Mouse (Mus musculus) embryonic facial prominence, embryonic 11.5 days (tissue): ENCODE data around the gene Krt84. TPM values are rescaled to one million over a fixed set of nuclear protein-coding genes. Genes with fewer than 3 reads are reported as not detected.

Source experiments
- ATAC-seq: fragments of 200-750 bp; cut with Nextera tagmentation; replicated peaks from 2 replicates; pipeline ENCODE4 v1.8.0; 2017; ENCODE audit warnings: low read depth; ENCODE audit not compliant: insufficient number of reproducible peaks, low FRiP score, low TSS enrichment
- DNase-seq: peaks from one replicate; pipeline ENCODE4 v3.0.0-alpha.2; 2015; ENCODE audit warnings: low spot score
- H3K27ac ChIP-seq: fragments of 300-500 bp; sonication (generic); replicated peaks from 2 replicates; pipeline ENCODE4 v1.5.1; 2014; ENCODE audit warnings: mild to moderate bottlenecking, low read depth, low read length, control low read depth
- H3K27me3 ChIP-seq: fragments of 300-500 bp; sonication (generic); 2 replicates; pipeline ENCODE4 v1.6.1; 2014; ENCODE audit warnings: mild to moderate bottlenecking, low read length, moderate library complexity, mixed read lengths; ENCODE audit not compliant: control insufficient read depth, insufficient read depth
- H3K36me3 ChIP-seq: fragments of 300-500 bp; sonication (generic); replicated peaks from 2 replicates; pipeline ENCODE4 v1.6.1; 2014; ENCODE audit warnings: low read depth, mild to moderate bottlenecking, low read length, moderate library complexity, mixed read lengths; ENCODE audit not compliant: control insufficient read depth, insufficient read depth
- H3K4me1 ChIP-seq: fragments of 300-500 bp; sonication (generic); 2 replicates; pipeline ENCODE4 v1.6.1; 2014; ENCODE audit warnings: low read length, mixed read lengths; ENCODE audit not compliant: control insufficient read depth, insufficient read depth
- H3K4me2 ChIP-seq: fragments of 300-500 bp; sonication (generic); 2 replicates; pipeline ENCODE4 v1.6.1; 2014; ENCODE audit warnings: low read depth, mild to moderate bottlenecking, control low read depth, low read length, moderate library complexity
- H3K4me3 ChIP-seq: fragments of 300-500 bp; sonication (generic); 2 replicates; pipeline ENCODE4 v1.5.1; 2014; ENCODE audit warnings: low read depth, low read length, control low read depth
- H3K9ac ChIP-seq: fragments of 300-500 bp; sonication (generic); replicated peaks from 2 replicates; pipeline ENCODE4 v1.6.1; 2014; ENCODE audit warnings: mild to moderate bottlenecking, control low read depth, low read length
- H3K9me3 ChIP-seq: fragments of 300-500 bp; sonication (generic); replicated peaks from 2 replicates; pipeline ENCODE4 v1.6.1; 2016; ENCODE audit warnings: mild to moderate bottlenecking, low read length, inconsistent platforms, mixed read lengths; ENCODE audit not compliant: control insufficient read depth
- WGBS: fragments of 180-500 bp; shearing (Covaris S2); extraction: QIAGEN DNeasy Blood & Tissue Kit; methylation state at CpG from one replicate; pipeline ENCODE4 v1.1.7; 2014; 5-methylcytosine and 5-hydroxymethylcytosine counted together
- polyA plus RNA-seq: library from polyadenylated mRNA; unstranded; fragments of >200 nt; fragmentation: Nextera tagmentation; extraction: Ambion mirVana; gene quantifications from 2 replicates; pipeline ENCODE4 v1.2.1, GENCODE M21; 2014

The Krt84 gene
- polyA plus RNA-seq, 1 experiment from 2014 or later = not detected

- 89% methylated on average over 8 of the region's 8 CpGs for WGBS
- H3K9ac ChIP-seq = no peak overlapping the region
- H3K4me2 ChIP-seq = no peak overlapping the region
- no peak for DNase-seq
- H3K4me1 ChIP-seq = no peaks in the 10 kb centered on the region
- H3K9me3 ChIP-seq = no peaks in the 10 kb centered on the region
- ATAC-seq = no peak
- H3K36me3 ChIP-seq = no peaks in the 10 kb centered on the region
- no peaks in the 10 kb centered on the region for H3K27me3 ChIP-seq
- H3K27ac ChIP-seq = no peak overlapping the region
- no peak overlapping the region for H3K4me3 ChIP-seq
Observed at GRCm38 (mm10) chr15:101552188-101552587, 19.6 kb upstream of the Krt84 start.

DNA sequence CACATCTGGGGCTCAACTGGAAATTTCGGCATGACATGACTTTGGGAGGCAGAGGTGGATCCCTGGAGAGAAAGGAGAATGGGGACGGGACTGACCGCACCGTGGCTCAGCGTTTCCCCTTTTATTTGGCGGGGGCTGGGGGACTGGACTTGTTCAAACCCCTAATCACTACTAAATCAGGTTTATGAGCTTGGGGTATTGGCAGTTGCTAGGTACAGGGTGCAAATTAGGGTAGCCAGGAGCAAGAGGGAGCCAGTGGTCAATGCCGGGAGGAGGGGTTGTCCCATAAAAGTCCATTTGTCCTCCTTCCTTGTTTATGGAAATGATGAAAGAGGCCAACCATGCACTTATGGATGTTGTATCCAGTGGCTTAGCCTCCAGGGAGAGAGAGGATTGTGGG, 17.9 kb upstream of the Krt84 start, which contains the start of gene Krt82:
TSS of gene Krt82 (minus strand) at position 101 of the 400 bp plus-strand sequence.
- no peak within 1 kb of the TSS for H3K9ac ChIP-seq
- H3K27ac ChIP-seq = no peak within 1 kb of the TSS
- H3K4me1 ChIP-seq = no peaks in the 10 kb centered on the region
- no peak within 1 kb of the TSS for H3K4me3 ChIP-seq
- WGBS = 86% methylated on average over 7 of the region's 7 CpGs
- H3K27me3 ChIP-seq = no peaks in the 10 kb centered on the region
- no peaks in the 10 kb centered on the region for H3K36me3 ChIP-seq
- DNase-seq = no peak
- no peak for ATAC-seq
- H3K4me2 ChIP-seq = no peak within 1 kb of the TSS
- no peaks in the 10 kb centered on the region for H3K9me3 ChIP-seq

GRCm38 (mm10) chr15:101544478-101544877, 11.9 kb upstream of the Krt84 start:
- H3K36me3 ChIP-seq = no peaks in the 10 kb centered on the region
- H3K4me3 ChIP-seq = no peak overlapping the region
- no peak overlapping the region for H3K9ac ChIP-seq
- H3K4me1 ChIP-seq = no peaks in the 10 kb centered on the region
- WGBS = 46% methylated on average over 3 of the region's 3 CpGs
- no peak overlapping the region for H3K4me2 ChIP-seq
- H3K27ac ChIP-seq = no peak overlapping the region
- no peaks in the 10 kb centered on the region for H3K27me3 ChIP-seq
- no peak for ATAC-seq
- DNase-seq = no peak
- H3K9me3 ChIP-seq = no peaks in the 10 kb centered on the region

GRCm38 (mm10) chr15:101542543-101542942, 9.9 kb upstream of the Krt84 start:
- no peak overlapping the region for H3K4me2 ChIP-seq
- H3K27ac ChIP-seq = no peak overlapping the region
- WGBS = 61% methylated on average over 9 of the region's 9 CpGs
- no peaks in the 10 kb centered on the region for H3K27me3 ChIP-seq
- H3K4me3 ChIP-seq = no peak overlapping the region
- DNase-seq = no peak
- H3K9ac ChIP-seq = no peak overlapping the region
- H3K36me3 ChIP-seq = no peaks in the 10 kb centered on the region
- ATAC-seq = no peak
- no peaks in the 10 kb centered on the region for H3K4me1 ChIP-seq
- H3K9me3 ChIP-seq = no peaks in the 10 kb centered on the region

GRCm38 (mm10) chr15:101538580-101538900, 5.9 kb upstream of the Krt84 start:
- ATAC-seq = no peak
- Histone ChIP-seq H3K9ac (no peak overlapping the region), H3K4me3 (no peak overlapping the region), H3K9me3 (no peaks in the 10 kb centered on the region), H3K27me3 (no peaks in the 10 kb centered on the region), H3K27ac (no peak overlapping the region), H3K36me3 (no peaks in the 10 kb centered on the region), H3K4me2 (no peak overlapping the region), H3K4me1 (no peaks in the 10 kb centered on the region)
- WGBS = 64% methylated on average over 4 of the region's 4 CpGs
- DNase-seq = no peak

GRCm38 (mm10) chr15:101537864-101538579, 5.4 kb upstream of the Krt84 start:
- Histone ChIP-seq H3K4me1 (no peaks in the 10 kb centered on the region), H3K27ac (no peak overlapping the region), H3K27me3 (no peaks in the 10 kb centered on the region), H3K9ac (no peak overlapping the region), H3K9me3 (no peaks in the 10 kb centered on the region), H3K36me3 (no peaks in the 10 kb centered on the region), H3K4me2 (no peak overlapping the region), H3K4me3 (no peak overlapping the region)
- ATAC-seq = no peak
- DNase-seq = peak; percentile 22
- WGBS = 35% methylated on average over 7 of the region's 7 CpGs

- Histone ChIP-seq H3K27me3 (no peaks in the 10 kb centered on the region), H3K9me3 (no peaks in the 10 kb centered on the region), H3K4me2 (no peak overlapping the region), H3K9ac (no peak overlapping the region), H3K36me3 (no peaks in the 10 kb centered on the region), H3K4me3 (no peak overlapping the region), H3K27ac (no peak overlapping the region), H3K4me1 (no peaks in the 10 kb centered on the region)
- ATAC-seq (no peak; the same call in 1 of the 2 replicates), DNase-seq (no peak)
- 66% methylated on average over 9 of the region's 9 CpGs for WGBS
Observed at GRCm38 (mm10) chr15:101536054-101536850, 3.6 kb upstream of the Krt84 start.

- WGBS = 68% methylated on average over 4 of the region's 4 CpGs
Observed at GRCm38 (mm10) chr15:101522556-101523232, 9.9 kb downstream of the Krt84 start.

More at GRCm38 (mm10) chr15:101522556-101523232, 9.9 kb downstream of the Krt84 start:
- H3K36me3 ChIP-seq = no peaks in the 10 kb centered on the region
- ATAC-seq (no peak), DNase-seq (no peak)
- H3K4me1 ChIP-seq = no peaks in the 10 kb centered on the region
- no peak overlapping the region for H3K4me2 ChIP-seq
- no peak overlapping the region for H3K9ac ChIP-seq
- H3K27me3 ChIP-seq = no peaks in the 10 kb centered on the region
- no peak overlapping the region for H3K27ac ChIP-seq
- no peak overlapping the region for H3K4me3 ChIP-seq
- H3K9me3 ChIP-seq = no peaks in the 10 kb centered on the region
